Mouse (Mus musculus) embryonic facial prominence, embryonic 10.5 days (tissue): Measurements from ENCODE around the gene Mrgprg. TPM values are rescaled to one million over a fixed set of nuclear protein-coding genes. Genes with fewer than 3 reads are reported as not detected.

Experiments used
- DNase-seq: peaks from one replicate; pipeline ENCODE4 v3.0.0-alpha.2; 2017; ENCODE audit warnings: low spot score
- H3K27ac ChIP-seq: fragments of 300-500 bp; sonication (generic); replicated peaks from 2 replicates; pipeline ENCODE4 v1.5.1; 2016; ENCODE audit warnings: mild to moderate bottlenecking
- H3K27me3 ChIP-seq: fragments of 300-500 bp; sonication (generic); replicated peaks from 2 replicates; pipeline ENCODE4 v1.6.1; 2016; ENCODE audit warnings: low read depth, mild to moderate bottlenecking; ENCODE audit not compliant: poor library complexity, severe bottlenecking
- H3K36me3 ChIP-seq: fragments of 300-500 bp; sonication (generic); replicated peaks from 2 replicates; pipeline ENCODE4 v1.6.1; 2016; ENCODE audit warnings: mild to moderate bottlenecking, moderate library complexity
- H3K4me1 ChIP-seq: fragments of 300-500 bp; sonication (generic); 2 replicates; pipeline ENCODE4 v1.6.1; 2016
- H3K4me3 ChIP-seq: fragments of 300-500 bp; sonication (generic); 2 replicates; pipeline ENCODE4 v1.5.1; 2016; ENCODE audit warnings: mild to moderate bottlenecking, moderate library complexity
- H3K9me3 ChIP-seq: fragments of 300-500 bp; sonication (generic); 2 replicates; pipeline ENCODE4 v1.6.1; 2016; ENCODE audit warnings: mild to moderate bottlenecking
- WGBS: fragments of 180-500 bp; shearing (Covaris S2); methylation state at CpG from one replicate; pipeline ENCODE4 v1.1.7; 2016; 5-methylcytosine and 5-hydroxymethylcytosine counted together
- polyA plus RNA-seq: library from polyadenylated mRNA; unstranded; fragments of >200 nt; fragmentation: Nextera tagmentation; extraction: Ambion mirVana; gene quantifications from 2 replicates; pipeline ENCODE4 v1.2.1, GENCODE M21; 2016

The Mrgprg gene
- not detected in 2 replicates for polyA plus RNA-seq

DNA sequence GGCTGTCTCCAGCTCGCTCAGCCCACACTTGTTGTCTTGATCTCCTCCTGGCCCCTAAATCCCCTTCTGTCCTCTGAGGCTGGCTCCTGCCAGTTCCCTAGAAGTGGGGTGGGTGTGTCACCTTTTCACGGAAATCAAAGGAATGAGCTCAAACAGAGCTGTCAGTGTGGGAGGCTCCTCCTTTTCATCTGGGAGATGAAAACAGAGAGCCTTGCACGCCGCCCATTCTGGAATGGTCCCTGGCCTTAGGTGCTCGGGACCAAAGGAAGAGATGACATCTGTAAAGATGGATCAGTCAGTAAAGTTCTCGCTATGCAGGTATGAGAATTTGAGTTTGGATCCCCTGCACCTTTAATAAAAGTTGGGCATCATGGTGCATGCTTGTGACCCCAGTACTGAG, at the start of gene Mrgprg:
Mrgprg (minus strand) TSS at position 101 of the 400 bp plus-strand sequence.
- DNase-seq, result no peak
- no peaks in the 10 kb centered on the region for H3K4me1 ChIP-seq
- H3K4me3 ChIP-seq, result no peak within 1 kb of the TSS
- no peaks in the 10 kb centered on the region for H3K36me3 ChIP-seq
- H3K27me3 ChIP-seq, result peaks cover 39% of the 10 kb centered on the region
- no peak within 1 kb of the TSS for H3K27ac ChIP-seq
- H3K9me3 ChIP-seq, result no peaks in the 10 kb centered on the region
- 56% methylated on average over 6 of the region's 6 CpGs for WGBS

GRCm38 (mm10) chr7:143808909-143809308, 42.1 kb upstream of the Mrgprg start:
- WGBS, result 35% methylated on average over 1 of the region's 1 CpGs
- Histone ChIP-seq H3K27me3 (no peaks in the 10 kb centered on the region), H3K36me3 (peaks cover 97% of the 10 kb centered on the region), H3K4me3 (no peak overlapping the region), H3K9me3 (no peaks in the 10 kb centered on the region), H3K4me1 (no peaks in the 10 kb centered on the region), H3K27ac (no peak overlapping the region)
- DNase-seq, result peak; percentile 18

- peaks cover 97% of the 10 kb centered on the region for H3K36me3 ChIP-seq
- DNase-seq, result no peak
- H3K4me1 ChIP-seq, result no peaks in the 10 kb centered on the region
- H3K4me3 ChIP-seq, result no peak overlapping the region
- no peak overlapping the region for H3K27ac ChIP-seq
- WGBS, result 86% methylated on average over 5 of the region's 5 CpGs
- H3K27me3 ChIP-seq, result no peaks in the 10 kb centered on the region
- no peaks in the 10 kb centered on the region for H3K9me3 ChIP-seq
Measured at GRCm38 (mm10) chr7:143805199-143805624, 38.4 kb upstream of the Mrgprg start.

- DNase-seq, result no peak
- H3K9me3 ChIP-seq, result no peaks in the 10 kb centered on the region
- no peaks in the 10 kb centered on the region for H3K27me3 ChIP-seq
- WGBS, result 90% methylated on average over 8 of the region's 8 CpGs
- H3K36me3 ChIP-seq, result peaks cover 97% of the 10 kb centered on the region
- H3K4me3 ChIP-seq, result no peak overlapping the region
- H3K27ac ChIP-seq, result no peak overlapping the region
- no peaks in the 10 kb centered on the region for H3K4me1 ChIP-seq
Measured at GRCm38 (mm10) chr7:143801195-143802065, 34.6 kb upstream of the Mrgprg start.

DNA sequence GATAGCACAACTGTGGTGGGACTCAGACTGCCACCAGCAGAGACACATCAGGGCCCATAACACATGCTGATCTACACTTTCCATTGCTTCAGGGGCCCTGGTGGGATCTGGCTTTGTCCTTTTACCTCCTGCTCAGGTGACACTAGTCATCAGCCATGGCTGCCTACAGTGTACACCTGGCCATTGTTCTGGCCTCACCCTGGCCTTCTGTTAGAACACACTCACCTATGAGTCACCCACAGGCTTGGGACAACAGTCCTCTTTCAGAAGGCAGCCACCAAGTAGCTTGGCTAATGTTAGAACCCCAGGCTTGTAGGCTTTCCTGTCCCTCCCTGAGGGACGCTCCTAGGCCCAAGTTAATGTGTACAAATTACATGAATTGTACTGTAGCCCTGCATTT, 34.0 kb upstream of the Mrgprg start:
- Histone ChIP-seq H3K4me1 (no peaks in the 10 kb centered on the region), H3K36me3 (peaks cover 97% of the 10 kb centered on the region), H3K9me3 (no peaks in the 10 kb centered on the region), H3K4me3 (no peak overlapping the region), H3K27ac (no peak overlapping the region), H3K27me3 (no peaks in the 10 kb centered on the region)
- DNase-seq, result no peak
- WGBS, result 93% methylated on average over 1 of the region's 1 CpGs

DNA sequence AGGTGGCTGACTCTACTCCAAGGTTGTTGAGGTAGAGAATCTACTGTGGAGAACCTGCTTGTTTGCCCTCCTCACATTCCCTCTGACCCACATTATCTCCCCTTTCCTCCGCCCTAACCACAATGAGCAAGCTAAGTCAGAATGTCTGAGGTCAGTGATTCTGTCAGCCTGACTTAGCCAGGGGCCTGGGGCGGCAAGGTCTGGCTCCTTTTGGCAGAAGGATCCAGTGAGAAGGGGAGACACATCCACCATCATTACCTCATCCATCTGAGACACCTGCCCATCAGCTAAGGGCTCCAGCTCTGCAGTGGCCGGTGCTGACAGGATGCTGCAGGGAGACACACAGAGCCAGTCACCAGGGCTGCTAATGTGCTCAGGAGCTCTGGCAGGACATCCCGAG, 32.0 kb upstream of the Mrgprg start:
- peaks cover 90% of the 10 kb centered on the region for H3K36me3 ChIP-seq
- WGBS, result 90% methylated on average over 4 of the region's 4 CpGs
- H3K27ac ChIP-seq, result no peak overlapping the region
- H3K9me3 ChIP-seq, result no peaks in the 10 kb centered on the region
- no peaks in the 10 kb centered on the region for H3K4me1 ChIP-seq
- DNase-seq, result no peak
- H3K4me3 ChIP-seq, result no peak overlapping the region
- H3K27me3 ChIP-seq, result no peaks in the 10 kb centered on the region

DNA sequence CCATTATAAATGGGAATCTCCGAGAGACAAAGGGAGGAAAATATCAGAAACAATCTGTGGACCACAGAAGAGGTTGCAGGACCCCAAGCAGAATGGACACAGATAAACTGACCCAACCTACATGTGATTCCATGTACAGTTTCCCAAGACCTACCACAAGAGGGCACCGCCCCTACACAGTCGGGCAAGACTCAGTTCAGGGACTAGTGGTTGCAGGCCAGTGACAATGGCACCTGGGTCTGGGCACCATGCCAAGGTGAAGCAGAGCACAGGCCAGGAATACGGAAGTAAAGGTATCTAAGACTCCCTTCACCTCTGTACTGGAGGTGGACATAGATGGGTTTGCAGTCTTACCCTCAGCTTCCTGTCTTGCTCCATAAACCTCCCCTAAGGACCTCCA, 26.3 kb upstream of the Mrgprg start:
- Histone ChIP-seq H3K27ac (no peak overlapping the region), H3K27me3 (no peaks in the 10 kb centered on the region), H3K36me3 (peaks cover 34% of the 10 kb centered on the region), H3K4me1 (no peaks in the 10 kb centered on the region), H3K9me3 (no peaks in the 10 kb centered on the region), H3K4me3 (no peak overlapping the region)
- DNase-seq, result peak; percentile 30
- 63% methylated on average over 4 of the region's 4 CpGs for WGBS

DNA sequence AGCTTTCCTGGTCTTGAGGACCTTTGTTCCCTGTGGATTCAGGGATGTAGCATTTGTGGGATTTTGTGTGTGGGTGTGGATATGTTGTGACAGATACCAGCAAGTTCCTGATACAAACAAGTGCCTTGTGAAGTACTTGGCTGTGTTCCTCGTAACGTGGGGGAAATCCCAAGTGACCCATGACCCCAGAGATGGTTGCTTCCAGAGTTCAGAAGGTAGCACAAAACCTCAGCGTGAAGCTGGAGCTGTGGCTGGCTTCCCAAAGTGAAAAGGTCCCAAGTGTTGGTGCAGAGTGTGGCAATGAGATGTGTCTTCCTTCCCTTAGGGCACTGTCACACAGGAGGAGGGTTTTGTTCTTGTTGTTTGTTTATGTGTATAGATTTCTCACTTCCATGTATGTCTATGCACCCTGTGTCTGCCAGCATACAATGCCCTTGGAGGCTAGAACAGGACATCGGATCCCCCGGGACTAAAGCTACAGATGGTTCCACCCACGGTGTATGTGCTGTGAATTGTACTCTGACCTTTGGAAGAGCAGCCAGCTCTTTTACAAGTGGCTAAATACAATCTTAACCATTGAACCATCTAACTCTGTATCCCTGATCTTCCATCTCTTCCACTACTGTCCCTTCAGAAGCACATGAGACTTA, 25.7 kb upstream of the Mrgprg start:
- WGBS, result 81% methylated on average over 6 of the region's 6 CpGs

GRCm38 (mm10) chr7:143783996-143784829, 17.4 kb upstream of the Mrgprg start, which contains the start of gene Mrgpre:
TSS of gene Mrgpre (minus strand) at chr7:143784500.
- no peaks in the 10 kb centered on the region for H3K36me3 ChIP-seq
- peak; percentile 84 for DNase-seq
- 2% methylated on average over 21 of the region's 21 CpGs for WGBS
- H3K4me3 ChIP-seq, result peak within 1 kb of the TSS; percentile 61
- H3K27me3 ChIP-seq, result peaks cover 27% of the 10 kb centered on the region
- H3K4me1 ChIP-seq, result peaks cover 24% of the 10 kb centered on the region
- peak within 1 kb of the TSS; percentile 83 for H3K27ac ChIP-seq
- no peaks in the 10 kb centered on the region for H3K9me3 ChIP-seq

More for the DNA sequence above, 25.7 kb upstream of the Mrgprg start:
- H3K36me3 ChIP-seq, result peaks cover 27% of the 10 kb centered on the region
- H3K27me3 ChIP-seq, result no peaks in the 10 kb centered on the region
- H3K9me3 ChIP-seq, result no peaks in the 10 kb centered on the region
- no peaks in the 10 kb centered on the region for H3K4me1 ChIP-seq
- no peak overlapping the region for H3K4me3 ChIP-seq
- DNase-seq, result no peak
- H3K27ac ChIP-seq, result no peak overlapping the region

DNA sequence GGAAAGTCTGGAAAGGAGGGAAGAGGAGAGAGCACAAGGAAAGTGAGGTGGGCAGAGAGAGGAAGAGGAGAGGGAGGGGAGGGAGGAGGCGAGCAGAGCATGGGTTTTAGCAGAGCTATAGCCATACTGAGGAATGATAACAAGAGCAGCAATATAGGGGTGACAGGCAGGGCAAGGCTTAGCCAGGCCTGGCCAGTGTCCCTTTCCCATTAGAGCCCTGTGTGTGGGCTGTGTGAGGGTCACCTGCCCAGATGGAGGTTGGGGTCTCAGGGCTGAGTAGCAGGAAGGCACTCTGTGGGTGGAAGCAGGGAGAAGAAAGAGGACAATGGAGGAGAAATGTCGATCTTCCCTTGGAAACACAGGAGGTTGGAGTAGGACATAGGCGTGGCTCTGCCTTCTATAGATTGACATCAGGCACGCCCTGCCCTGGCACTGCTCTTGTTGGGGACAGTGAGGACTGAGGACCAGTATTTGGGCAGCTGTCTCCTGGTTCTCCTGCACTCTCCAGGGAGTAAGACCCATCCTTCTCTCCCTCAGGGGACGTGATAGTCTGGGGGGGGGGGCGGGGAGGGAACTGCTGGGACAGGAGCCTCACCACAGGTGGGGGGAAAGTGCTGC, 16.7 kb upstream of the Mrgprg start:
- H3K27ac ChIP-seq, result peak overlapping the region; percentile 83
- H3K4me1 ChIP-seq, result peaks cover 24% of the 10 kb centered on the region
- 11% methylated on average over 6 of the region's 6 CpGs for WGBS
- H3K4me3 ChIP-seq, result peak overlapping the region; percentile 61
- no peak for DNase-seq
- H3K36me3 ChIP-seq, result no peaks in the 10 kb centered on the region
- H3K27me3 ChIP-seq, result peaks cover 27% of the 10 kb centered on the region
- no peaks in the 10 kb centered on the region for H3K9me3 ChIP-seq

- H3K4me1 ChIP-seq, result no peaks in the 10 kb centered on the region
- WGBS, result 66% methylated on average over 2 of the region's 2 CpGs
- H3K36me3 ChIP-seq, result no peaks in the 10 kb centered on the region
- no peaks in the 10 kb centered on the region for H3K9me3 ChIP-seq
- H3K27me3 ChIP-seq, result peaks cover 11% of the 10 kb centered on the region; the same call in 1 of the 2 replicates
- no peak overlapping the region for H3K27ac ChIP-seq
- DNase-seq, result no peak
- no peak overlapping the region for H3K4me3 ChIP-seq
Measured at GRCm38 (mm10) chr7:143777375-143777774, 10.6 kb upstream of the Mrgprg start.

- no peaks in the 10 kb centered on the region for H3K36me3 ChIP-seq
- H3K27ac ChIP-seq, result no peak overlapping the region
- H3K27me3 ChIP-seq, result peaks cover 6% of the 10 kb centered on the region; the same call in 1 of the 2 replicates
- no peak overlapping the region for H3K4me3 ChIP-seq
- no peaks in the 10 kb centered on the region for H3K4me1 ChIP-seq
- H3K9me3 ChIP-seq, result no peaks in the 10 kb centered on the region
- no peak for DNase-seq
- 40% methylated on average over 3 of the region's 3 CpGs for WGBS
Measured at GRCm38 (mm10) chr7:143776137-143776536, 9.3 kb upstream of the Mrgprg start.
